Mouse (Mus musculus) ES-Bruce4 (cell line): Measurements from ENCODE around the gene Sfxn5.

Source experiments
- CTCF ChIP-seq: IDR thresholded peaks from one replicate; pipeline ENCODE4 v1.8.1; 2011; ENCODE audit warnings: low read depth, low read length
- EP300 ChIP-seq: IDR thresholded peaks from 2 replicates; pipeline ENCODE4 v1.6.1; 2011; ENCODE audit warnings: low read depth, low read length; ENCODE audit not compliant: insufficient read depth
- POLR2A ChIP-seq: IDR thresholded peaks from one replicate; pipeline ENCODE4 v1.8.1; 2011; ENCODE audit warnings: low read length; ENCODE audit not compliant: insufficient read depth

GRCm38 (mm10) chr6:85341814-85342501 lies 8.7 kb upstream of the Sfxn5 start:
- TF ChIP-seq CTCF (no peak), POLR2A (no peak), EP300 (no peak)
